Mouse (Mus musculus) spleen, postnatal 36 days (tissue): ENCODE results near the gene Taar6.

Source experiments
- DNase-seq, 2 experiments: peaks; one replicate each; pipeline ENCODE4 v3.0.0; 2022; ENCODE audit warnings: low spot score in 2 of 2, mixed read lengths in 1 of 2

The Taar6 gene

DNA sequence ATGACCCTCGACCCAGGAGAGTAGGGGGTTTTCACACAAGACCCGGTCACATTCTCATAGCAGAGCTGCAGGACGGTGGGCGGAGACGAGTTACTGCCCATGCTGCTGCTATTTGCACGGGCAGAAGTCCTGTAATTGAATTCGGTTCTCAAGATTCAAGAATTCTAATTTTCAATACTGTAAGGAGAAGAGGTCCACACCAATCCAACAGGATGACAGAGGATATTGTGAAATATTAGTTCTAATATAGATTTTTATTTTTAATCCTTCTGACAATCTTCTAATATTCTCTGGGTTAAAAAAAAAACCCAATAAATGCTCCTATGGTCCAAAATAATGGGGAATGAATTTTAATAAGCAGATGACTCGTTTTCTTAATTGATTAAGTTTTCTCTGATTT is at the start of gene Taar6:
Taar6 (minus strand) TSS at position 101 of the 400 bp plus-strand sequence.
- DNase-seq = no peak

DNA sequence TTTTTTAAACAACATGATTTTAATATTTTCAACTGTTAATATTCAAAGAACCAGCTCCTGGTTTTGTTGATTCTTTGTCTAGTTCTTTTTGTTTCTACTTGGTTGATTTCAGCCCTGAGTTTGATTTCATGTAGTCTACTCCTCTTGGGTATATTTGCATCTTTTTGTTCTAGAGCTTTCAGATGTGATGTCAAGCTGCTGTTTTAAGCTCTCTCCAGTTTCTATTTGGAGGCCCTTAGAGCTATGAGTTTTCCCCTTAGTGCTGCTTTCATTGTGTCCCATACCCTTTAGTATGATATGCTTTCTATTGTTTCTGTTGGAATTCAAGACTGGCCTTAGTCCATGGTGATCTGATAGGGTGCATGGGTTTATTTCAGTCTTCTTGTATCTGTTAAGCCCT is 45.9 kb upstream of the Taar6 start:
- no peak for DNase-seq

DNA sequence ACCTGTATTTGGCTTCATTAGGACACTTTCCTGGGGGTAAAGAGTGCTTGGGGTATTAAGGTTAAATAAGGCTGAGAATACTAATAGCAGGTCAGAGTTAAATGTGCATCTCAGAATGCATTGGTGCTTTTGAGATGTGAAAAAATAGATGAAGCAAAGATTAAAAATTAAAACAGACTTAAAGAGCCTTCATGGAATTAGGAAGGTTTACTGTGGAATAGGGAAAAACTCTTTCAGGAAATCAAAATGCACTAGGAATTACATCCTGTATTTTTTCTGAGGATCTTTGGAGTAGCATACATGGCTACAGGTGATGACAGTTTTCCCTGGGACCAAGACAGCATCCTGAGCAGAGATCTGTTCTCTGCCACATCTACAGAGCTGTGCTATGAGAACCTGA is 41.5 kb upstream of the Taar6 start, which contains the start of gene Taar7d:
Taar7d (plus strand) TSS at position 301 of the 400 bp plus-strand sequence.
- DNase-seq = no peak

DNA sequence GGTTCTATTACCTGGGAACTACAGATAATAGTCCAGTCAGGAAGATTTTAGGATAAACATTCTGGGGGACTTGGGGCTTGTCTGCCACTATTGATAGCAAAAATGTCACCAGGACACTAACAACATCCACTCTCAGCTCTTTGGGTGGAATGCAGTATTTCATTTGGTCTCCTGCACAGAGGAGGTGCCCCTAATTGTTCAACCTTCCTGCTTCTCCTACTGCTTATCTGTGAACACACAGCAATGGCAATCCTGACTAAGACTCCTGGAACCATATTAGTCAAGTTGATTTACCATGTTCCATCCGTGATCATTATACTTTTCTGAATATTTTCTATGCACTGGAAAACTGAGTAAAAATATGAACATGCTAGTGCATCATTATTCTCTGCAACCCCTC is 22.7 kb upstream of the Taar6 start:
- DNase-seq = no peak

DNA sequence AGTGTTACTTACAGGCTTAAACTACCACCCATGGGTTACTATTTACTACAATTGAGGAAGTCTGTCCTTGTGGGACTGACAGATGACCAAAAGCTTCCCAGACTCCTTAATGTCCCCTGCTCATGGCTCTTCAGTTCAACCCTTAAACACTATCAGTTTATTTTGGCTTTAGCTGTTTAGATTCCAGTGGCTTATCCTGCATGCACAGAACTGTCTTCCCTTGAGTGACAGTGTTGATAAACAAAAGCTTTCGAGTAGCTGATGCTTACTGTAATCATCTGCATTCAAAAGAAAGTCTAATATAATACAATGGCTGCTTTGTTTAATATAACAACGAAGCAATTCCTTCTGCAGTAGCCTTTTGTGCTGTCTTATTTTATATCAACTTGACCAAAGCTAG is 21.6 kb upstream of the Taar6 start:
- DNase-seq = no peak

DNA sequence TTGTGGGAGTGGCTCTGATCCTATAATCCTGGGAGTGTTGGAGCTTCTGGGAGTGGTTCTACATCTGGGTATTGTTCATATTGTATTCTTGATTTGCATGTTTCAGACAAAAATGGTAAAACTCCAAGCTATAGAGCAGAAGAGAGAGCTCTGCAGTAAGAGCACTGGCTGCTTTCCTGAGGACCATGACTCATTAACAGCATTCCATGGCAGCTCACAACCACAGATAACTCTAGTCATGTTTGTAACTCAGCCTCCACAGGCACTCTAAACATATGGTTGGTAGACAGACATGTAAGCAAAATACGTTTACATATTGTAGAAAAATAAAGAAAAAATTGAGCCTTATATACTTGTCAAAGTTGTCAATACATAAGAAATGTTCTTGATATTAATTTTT is 21.0 kb upstream of the Taar6 start:
- DNase-seq = no peak

DNA sequence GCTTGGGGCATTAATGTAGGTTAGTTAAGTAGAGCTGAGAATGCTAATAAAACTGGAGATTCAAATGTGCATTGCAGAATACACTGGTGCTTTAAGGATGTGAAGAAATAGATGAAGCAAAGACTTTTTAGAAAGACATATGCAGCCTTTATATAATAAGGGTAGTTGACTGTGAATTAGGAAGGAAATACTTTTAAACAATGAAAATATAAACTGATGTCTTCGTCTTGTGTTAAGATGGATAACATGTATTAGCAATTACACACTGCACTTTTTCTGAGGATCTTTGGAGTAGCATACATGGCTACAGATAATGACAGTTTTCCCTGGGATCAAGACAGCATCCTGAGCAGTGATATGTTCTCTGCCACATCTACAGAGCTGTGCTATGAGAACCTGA is 14.2 kb upstream of the Taar6 start, which contains the start of gene Taar7b:
Taar7b (plus strand) TSS at position 301 of the 400 bp plus-strand sequence.
- no peak for DNase-seq

DNA sequence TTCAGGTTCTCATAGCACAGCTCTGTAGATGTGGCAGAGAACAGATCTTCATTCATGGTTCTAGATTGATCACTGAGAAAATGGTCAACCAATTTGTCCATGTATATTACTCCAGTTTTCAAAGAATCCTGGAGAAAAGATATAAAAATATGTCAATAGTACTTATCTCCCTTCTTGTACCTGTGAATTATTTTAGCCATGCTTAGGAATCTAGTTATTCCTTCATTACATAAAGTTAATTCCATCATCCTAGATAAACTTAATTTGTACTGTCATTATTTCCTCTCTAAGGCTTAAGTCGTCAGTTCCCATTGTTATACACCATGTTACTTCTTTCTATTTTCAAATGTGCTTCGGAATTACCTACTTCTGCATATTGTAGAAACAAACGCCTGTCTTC is 7.9 kb upstream of the Taar6 start, which contains the start of gene Taar7a:
Taar7a (minus strand) TSS at position 101 of the 400 bp plus-strand sequence.
- DNase-seq = no peak

DNA sequence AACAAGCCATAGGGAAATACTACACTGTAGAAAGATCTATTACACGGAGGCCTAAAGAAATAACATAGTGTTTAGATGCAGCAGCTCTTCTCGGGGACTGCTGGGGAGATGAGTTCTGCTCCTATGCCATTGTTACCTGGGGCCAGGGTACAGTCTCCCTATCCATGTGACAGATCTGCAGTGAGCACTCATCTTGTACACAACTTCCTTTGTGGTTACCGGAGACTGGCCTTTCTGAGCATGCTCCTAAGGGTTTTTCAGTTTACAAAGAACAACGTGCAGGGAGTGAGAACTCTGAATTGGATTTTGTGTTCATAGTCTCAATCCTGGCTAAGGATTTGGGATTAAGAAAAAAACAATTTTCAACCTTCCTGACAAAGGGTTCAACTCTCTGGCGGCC is 973 bp upstream of the Taar6 start:
- no peak for DNase-seq

DNA sequence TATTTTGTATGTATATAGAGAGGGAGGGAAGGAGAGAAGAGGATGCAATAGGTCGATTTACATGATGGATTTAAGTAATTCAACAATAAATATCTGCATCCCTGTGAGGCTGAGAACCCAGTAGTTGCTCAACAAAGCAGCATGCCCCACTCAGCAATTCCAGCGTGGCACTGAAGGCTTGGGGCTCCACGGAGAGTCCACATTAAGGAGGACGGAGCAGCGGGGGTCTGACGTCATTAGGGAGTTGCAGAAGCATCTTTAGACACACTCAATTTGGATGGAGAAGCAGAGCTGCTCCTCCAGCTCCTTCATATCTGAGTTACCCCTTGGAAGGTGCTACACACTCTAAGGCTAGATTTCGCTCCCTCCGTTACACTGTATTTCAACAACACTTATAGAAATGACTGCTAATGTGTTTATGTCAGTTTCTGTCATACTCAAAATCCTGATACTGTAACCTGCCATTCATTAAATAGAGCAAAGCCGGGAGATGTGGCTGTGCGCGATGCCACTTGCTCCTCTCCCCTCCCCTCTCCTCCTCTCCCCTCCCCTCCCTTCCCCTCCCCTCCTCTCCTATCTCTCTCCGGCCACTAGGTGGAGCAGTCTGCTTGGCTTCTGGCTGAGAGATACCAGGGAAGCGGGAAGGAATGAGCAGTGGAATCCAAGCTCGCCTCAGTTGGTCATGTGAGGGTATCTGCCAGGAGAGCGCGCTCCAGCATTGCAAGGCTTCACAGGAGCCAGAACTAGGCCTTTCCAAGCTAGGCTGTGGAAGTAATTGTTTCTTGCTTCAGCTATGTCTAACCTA is 6.3 kb downstream of the Taar6 start:
- peak; percentile 24 to 32 for DNase-seq

DNA sequence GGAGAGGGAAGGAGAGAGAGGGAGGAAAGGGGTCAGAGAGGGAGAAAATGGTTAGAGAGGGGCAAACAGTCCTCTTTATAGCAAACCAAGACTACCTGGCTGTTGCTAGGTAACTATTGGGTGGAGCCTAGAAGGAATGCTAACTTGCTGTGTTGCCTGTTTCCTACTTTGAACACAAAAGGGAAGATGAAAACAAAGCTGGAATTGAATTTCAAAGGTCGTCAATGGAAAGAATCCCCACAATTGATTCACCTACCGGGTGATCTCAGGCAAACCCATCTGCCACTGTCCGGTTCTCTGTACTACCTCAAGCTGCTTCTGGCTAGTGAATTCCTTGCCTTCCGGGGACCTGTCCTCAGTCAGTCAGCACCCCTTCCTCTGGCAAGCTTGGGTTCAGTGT is 7.5 kb downstream of the Taar6 start:
- no peak for DNase-seq

DNA sequence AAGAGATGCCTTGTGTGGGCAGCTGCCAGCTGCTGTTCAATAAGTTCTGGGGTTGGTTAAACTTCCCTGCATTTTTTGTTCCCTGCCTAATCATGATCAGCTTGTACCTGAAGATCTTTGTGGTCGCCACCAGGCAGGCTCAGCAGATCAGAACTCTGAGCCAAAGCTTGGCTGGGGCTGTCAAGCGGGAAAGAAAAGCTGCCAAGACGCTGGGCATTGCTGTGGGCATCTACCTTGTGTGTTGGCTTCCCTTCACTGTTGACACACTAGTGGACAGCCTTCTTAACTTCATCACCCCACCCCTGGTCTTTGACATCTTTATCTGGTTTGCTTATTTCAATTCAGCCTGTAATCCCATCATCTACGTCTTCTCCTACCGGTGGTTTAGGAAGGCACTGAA is 14.2 kb downstream of the Taar6 start:
- DNase-seq = no peak

DNA sequence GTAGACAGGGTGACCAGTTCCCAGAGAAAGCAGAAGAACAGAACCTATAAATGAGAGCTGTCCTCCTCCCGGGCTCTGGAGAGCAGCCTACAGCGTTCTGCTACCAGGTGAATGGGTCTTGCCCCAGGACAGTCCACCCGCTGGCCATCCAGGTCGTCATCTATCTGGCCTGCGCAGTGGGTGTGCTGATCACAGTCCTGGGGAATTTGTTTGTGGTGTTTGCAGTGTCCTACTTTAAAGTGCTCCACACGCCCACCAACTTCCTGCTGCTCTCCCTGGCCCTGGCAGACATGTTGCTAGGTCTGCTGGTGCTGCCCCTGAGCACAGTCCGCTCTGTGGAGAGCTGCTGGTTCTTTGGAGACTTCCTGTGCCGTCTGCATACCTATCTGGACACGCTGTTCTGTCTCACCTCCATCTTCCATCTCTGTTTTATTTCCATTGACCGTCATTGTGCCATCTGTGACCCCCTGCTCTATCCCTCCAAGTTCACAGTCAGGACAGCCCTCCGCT is 14.7 kb downstream of the Taar6 start, which contains the start of gene Taar5:
Taar5 (plus strand) TSS at position 51 of the 510 bp plus-strand sequence.
- no peak for DNase-seq

DNA sequence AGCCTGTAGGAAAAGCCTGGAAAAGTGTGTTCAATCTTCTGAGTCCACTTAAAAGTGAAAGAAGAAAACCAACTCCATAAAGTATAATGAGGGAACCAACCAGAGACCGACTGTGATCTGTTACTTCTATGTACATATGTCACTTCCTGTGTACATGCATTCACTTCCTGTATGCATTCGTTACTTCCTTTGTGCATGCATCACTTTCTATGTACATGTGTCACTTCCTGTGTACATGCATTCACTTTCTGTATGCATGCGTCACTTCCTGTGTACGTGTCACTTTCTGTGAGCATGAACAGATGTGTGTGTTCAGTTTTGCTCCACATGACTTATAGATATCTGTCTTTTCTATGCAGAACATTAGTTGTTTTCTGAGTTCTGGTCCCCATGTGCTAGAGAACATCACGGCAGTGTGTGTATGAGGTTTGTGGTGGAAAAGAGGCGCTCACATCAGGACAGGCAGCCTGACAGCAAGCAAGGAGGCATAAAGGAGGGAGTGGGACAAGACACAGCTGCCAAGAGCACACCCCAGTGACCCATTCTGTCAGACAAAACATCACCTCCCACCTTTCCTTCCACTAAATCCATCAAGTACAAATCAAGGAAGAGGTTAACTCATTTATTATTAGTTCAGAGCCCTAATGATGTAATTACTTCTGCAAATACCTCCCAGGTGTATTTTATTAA is 20.4 kb downstream of the Taar6 start:
- no peak for DNase-seq

DNA sequence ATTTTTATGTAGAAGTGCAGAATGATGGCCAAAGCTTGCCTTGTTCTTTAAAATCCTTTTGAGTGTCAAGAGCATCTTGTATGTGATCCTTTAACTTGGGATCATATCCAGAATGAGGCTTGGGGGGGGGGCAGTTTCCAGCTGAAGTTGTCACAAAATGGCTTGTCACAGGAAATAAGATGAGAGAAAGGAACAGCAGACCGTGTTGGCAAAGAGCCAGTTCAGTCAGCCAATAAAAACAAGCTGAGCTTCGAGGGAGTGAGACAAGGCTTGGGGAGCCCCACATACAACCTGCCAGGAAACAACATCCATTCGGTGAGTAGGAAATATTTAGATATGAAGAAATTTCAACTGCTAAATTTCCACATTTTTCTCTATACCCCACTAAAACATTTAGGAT is 22.0 kb downstream of the Taar6 start:
- no peak for DNase-seq

DNA sequence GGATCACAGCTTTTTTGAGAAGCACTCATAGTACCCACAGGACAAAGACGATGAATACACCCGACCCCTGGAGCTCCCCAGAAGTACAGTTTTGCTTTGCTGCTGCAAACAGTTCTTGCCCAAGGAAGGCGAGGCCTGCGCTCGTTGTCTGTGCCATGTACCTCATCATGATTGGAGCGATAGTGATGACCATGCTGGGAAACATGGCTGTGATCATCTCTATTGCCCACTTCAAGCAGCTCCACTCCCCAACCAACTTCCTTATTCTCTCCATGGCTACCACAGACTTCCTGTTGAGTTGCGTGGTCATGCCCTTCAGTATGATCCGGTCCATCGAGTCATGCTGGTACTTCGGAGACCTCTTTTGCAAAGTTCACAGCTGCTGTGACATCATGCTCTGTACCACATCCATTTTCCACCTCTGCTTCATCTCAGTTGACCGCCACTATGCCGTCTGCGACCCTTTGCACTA is 25.0 kb downstream of the Taar6 start, which contains the start of gene Taar4:
Taar4 (plus strand) TSS at position 51 of the 472 bp plus-strand sequence.
- no peak for DNase-seq

DNA sequence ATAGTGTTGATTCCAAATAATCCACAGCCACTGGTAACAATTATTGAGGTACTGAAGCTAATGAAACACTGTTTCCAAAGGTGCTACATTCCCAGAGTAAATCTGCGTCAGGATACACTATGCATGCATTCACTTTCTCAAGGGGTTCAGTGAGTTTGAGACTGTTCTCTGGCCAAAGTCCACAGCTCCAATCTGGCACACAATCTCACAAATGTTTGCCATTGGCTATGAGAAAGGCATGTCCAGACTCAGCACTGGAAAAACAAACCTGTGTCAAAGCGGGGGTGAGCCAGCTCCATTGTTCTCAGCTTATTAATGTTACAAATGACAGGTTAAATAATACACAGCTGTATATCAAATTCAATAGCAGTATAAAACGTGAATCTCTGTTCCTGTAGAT is 26.4 kb downstream of the Taar6 start:
- DNase-seq = no peak

DNA sequence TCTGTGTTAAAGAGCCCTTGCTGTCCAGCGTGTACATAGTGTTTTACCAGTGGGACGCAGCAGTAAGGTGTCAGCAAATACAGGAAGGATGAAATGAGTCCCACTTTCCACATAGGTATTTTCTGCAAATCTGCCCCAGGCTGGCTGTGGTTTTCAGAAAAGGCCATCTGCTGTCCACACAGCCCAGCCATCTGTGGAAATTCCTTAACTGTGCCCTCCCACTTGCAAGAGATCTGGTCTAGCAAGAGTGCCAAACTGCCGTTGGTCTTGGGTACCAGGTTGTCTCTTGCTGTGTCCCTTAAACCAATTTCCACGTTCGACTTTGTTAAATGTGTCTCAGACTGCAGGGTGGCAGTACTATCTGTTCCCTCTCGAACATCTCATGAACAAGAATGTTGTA is 33.7 kb downstream of the Taar6 start:
- DNase-seq = no peak

DNA sequence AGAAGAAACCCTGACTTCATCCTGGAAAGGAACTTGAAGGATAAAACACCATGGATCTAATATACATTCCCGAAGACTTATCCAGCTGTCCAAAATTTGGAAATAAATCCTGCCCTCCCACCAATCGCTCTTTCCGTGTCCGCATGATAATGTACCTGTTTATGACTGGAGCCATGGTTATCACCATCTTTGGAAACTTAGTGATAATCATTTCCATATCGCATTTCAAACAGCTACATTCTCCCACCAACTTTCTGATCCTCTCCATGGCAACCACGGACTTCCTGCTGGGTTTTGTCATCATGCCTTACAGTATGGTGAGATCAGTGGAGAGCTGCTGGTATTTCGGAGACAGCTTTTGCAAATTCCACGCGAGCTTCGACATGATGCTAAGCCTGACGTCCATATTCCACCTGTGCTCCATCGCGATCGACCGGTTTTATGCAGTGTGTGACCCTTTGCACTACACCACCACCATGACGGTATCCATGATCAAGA is 35.9 kb downstream of the Taar6 start, which contains the start of gene Taar3:
Taar3 (plus strand) TSS at position 51 of the 498 bp plus-strand sequence.
- DNase-seq = no peak

DNA sequence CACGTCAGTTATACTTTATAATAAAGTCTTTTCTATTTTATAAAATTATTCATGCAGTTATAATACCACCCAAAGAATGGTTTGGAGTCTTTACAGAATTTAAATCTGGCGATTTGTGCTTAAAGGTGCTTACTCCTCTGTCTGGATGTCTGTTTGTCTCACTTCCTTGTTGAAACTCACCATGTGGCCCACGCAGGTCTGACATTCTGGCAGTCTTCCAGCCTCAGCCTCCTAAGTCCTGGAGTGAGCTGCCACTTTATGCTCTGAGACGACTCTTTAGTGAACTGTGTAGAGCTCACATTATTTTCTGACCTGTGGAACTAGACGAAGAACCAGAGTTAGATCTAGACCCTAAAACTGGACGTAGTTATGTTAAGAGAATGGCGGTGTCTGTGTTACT is 37.4 kb downstream of the Taar6 start:
- DNase-seq = no peak

DNA sequence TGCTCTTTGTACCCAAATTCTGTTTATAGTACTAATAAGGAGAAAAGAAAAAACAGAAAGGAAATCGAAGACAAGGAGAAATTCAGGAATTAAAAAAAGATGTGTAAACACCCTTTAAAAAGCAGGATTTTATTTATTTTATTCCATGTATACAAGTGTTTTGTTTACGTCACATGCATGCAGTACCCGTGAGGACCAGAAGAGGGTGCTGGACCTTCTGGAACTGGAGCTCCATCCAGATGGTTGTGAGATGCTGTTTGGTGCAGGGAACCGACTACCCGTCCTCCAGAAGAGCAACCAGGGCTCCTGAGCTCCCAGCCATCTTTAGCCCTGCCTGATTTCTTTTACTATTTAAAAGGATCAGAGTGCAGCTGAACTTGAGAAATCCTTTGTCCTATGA is 43.0 kb downstream of the Taar6 start:
- DNase-seq = no peak

DNA sequence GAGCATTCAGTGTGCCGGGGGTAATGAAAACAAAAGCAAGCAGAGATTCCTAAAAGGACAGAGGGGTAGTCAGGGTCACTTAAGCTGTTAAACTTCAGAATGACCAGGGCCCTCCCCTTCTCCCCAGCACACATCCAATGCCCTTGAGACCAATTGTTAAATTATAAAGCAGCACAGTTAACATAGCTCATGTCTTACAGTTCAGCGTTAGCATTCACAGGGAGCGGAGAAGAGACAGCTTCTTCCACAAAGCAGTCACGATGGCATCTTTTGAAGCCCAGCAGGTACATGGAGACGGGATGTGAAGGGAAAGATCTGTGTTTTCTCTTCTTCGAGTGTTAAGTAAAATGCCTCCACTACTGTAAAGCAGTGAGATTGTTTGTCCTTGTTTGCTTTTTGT is 47.1 kb downstream of the Taar6 start, which contains the start of gene Taar2:
Taar2 (plus strand) TSS at position 261 of the 400 bp plus-strand sequence.
- no peak for DNase-seq
